Mouse (Mus musculus) granulocyte monocyte progenitor cell, adult 5-6 weeks (primary cell): ENCODE results near the gene Lrrc9. TPM values are rescaled to one million over a fixed set of nuclear protein-coding genes. Genes with fewer than 3 reads are reported as not detected.

Experiments used
- ATAC-seq: replicated peaks from 2 replicates; pipeline ENCODE4 v1.8.0; 2016; ENCODE audit warnings: mild to moderate bottlenecking, moderate TSS enrichment, inconsistent platforms; ENCODE audit not compliant: poor library complexity, severe bottlenecking
- total RNA-seq, 2 experiments: library from RNA; stranded (forward) in 1 of 2; stranded (reverse) in 1 of 2; fragments of 200-712, 200-1000 nt in 1 of 2; fragments of >200 nt in 1 of 2; fragmentation: Nextera tagmentation in 1 of 2; gene quantifications; 2 replicates each; pipeline ENCODE4 v1.2.3; 2014 to 2017

The Lrrc9 gene
- total RNA-seq, 2 experiments from 2014 or later, result 0.41 TPM; not detected in 1

DNA sequence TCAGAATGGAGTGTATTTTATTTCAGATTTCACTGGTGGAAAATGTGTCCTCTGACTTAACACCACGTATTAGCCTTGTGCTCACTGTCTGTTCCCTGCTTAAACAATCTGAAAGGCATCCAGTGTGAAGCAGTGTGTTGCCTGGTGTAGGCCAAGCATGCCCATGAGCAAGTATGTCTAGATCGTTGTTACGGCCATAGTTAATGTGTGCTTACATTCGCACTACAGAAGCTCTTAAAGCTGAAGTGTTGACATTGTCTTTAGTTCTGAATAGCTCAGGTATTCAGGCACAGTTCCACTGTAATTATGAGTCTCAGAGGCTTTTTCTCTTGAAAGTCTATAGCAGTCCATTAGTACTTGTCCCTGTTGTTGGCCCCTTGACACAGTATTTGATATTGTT is 112.7 kb downstream of the Lrrc9 start:
- ATAC-seq, result no peak

DNA sequence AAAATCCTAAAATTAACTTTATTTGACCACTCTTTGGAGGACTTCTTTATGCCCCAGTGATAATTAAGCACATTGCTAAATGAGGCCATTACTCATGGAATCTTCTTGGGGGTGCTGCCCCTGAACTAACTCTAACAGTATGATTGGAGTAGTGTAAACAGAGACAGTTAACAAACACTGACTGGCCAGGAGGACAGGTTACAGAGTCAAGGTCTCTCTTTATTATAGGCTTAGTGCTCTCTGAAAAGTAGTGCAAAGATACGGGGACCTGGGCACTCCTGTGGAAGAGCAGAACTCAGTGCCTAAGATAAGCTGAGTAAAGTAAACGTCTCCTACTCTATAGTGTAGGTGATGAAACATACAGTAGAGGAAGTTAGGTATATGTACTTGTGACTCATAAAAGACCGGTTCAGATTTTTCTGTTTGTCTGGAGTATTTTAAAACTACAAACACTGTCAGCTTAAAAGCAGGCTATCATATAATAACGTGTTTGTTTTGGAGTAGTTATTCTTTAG is 122.7 kb downstream of the Lrrc9 start:
- no peak for ATAC-seq

Other genes starting within 250 kb of the Lrrc9 start
- not detected in 2 replicates for gene Rtn1, start 32.8 kb upstream of the Lrrc9 start, total RNA-seq (2014; fragmentation: Nextera tagmentation)
- gene Rtn1, start 32.8 kb upstream of the Lrrc9 start, total RNA-seq (2017), result not detected in 2 replicates
- gene Pcnx4, start 94.5 kb downstream of the Lrrc9 start, total RNA-seq (2014; fragmentation: Nextera tagmentation), result 2.1 and 3.5 TPM in 2 replicates
- gene Pcnx4, start 94.5 kb downstream of the Lrrc9 start, total RNA-seq (2017), result 1.1 and 1.2 TPM in 2 replicates
- gene Gm4756, start 207.8 kb downstream of the Lrrc9 start, total RNA-seq (2014; fragmentation: Nextera tagmentation), result not detected in 2 replicates
- gene Gm4756, start 207.8 kb downstream of the Lrrc9 start, total RNA-seq (2017), result not detected in 2 replicates
- 30.8 and 32.4 TPM in 2 replicates for gene Dhrs7, start 223.0 kb downstream of the Lrrc9 start, total RNA-seq (2014; fragmentation: Nextera tagmentation)
- 57.2 and 58.4 TPM in 2 replicates for gene Dhrs7, start 223.0 kb downstream of the Lrrc9 start, total RNA-seq (2017)